Mouse (Mus musculus): ENCODE data around the gene Cirbp. TPM values are rescaled to one million over a fixed set of nuclear protein-coding genes. Genes with fewer than 3 reads are reported as not detected.
A peak's percentile ranks its signal among the peaks of the same experiment; 100 is the strongest.

The Cirbp gene
- polyA plus RNA-seq, 1 experiment from 2014 or later, result 81.5 TPM

- Histone ChIP-seq H3K4me3 (ENCODE audit: low read depth, low read length) (peak overlapping the region; percentile 5; the same call in 1 of the 2 replicates), H3K9me3 (ENCODE audit: control insufficient read depth, low read length) (no peaks in the 10 kb centered on the region), H3K9ac (ENCODE audit: low read length) (peak overlapping the region; percentile 40), H3K36me3 (ENCODE audit: control insufficient read depth, insufficient read depth, low read length) (no peaks in the 10 kb centered on the region), H3K4me1 (ENCODE audit: control insufficient read depth, insufficient read depth, low read length) (peaks cover 49% of the 10 kb centered on the region), H3K27me3 (ENCODE audit: control insufficient read depth, insufficient read depth, low read length) (peaks cover 4% of the 10 kb centered on the region; the same call in 1 of the 2 replicates), H3K27ac (ENCODE audit: low read depth, low read length) (peak overlapping the region; percentile 53), H3K4me2 (peak overlapping the region; percentile 28; the same call in 1 of the 2 replicates)
- ATAC-seq (ENCODE audit: low FRiP score) (peak; percentile 72), DNase-seq (ENCODE audit: low spot score, missing footprints) (peak; percentile 94)
- WGBS, result 21% methylated on average over 33 of the region's 33 CpGs
Observed at GRCm38 (mm10) chr10:80196778-80197581, 31.2 kb downstream of the Cirbp start.

GRCm38 (mm10) chr10:80199440-80200008, 33.7 kb downstream of the Cirbp start:
- no peak overlapping the region for H3K4me2 ChIP-seq
- H3K4me1 ChIP-seq (ENCODE audit: control insufficient read depth, insufficient read depth, low read length), result peaks cover 41% of the 10 kb centered on the region
- no peaks in the 10 kb centered on the region; the same call in 1 of the 2 replicates for H3K27me3 ChIP-seq (ENCODE audit: control insufficient read depth, insufficient read depth, low read length)
- no peak overlapping the region for H3K4me3 ChIP-seq (ENCODE audit: low read depth, low read length)
- H3K36me3 ChIP-seq (ENCODE audit: control insufficient read depth, insufficient read depth, low read length), result no peaks in the 10 kb centered on the region
- H3K9ac ChIP-seq (ENCODE audit: low read length), result peak overlapping the region; percentile 21; the same call in 1 of the 2 replicates
- H3K27ac ChIP-seq (ENCODE audit: low read depth, low read length), result peak overlapping the region; percentile 64
- peak; percentile 96 for DNase-seq (ENCODE audit: low spot score, missing footprints)
- no peaks in the 10 kb centered on the region for H3K9me3 ChIP-seq (ENCODE audit: control insufficient read depth, low read length)
- 59% methylated on average over 3 of the region's 3 CpGs for WGBS
- ATAC-seq (ENCODE audit: low FRiP score), result peak; percentile 62

- peak overlapping the region; percentile 15 for H3K4me2 ChIP-seq
- peak overlapping the region; percentile 6; the same call in 1 of the 2 replicates for H3K9ac ChIP-seq (ENCODE audit: low read length)
- H3K9me3 ChIP-seq (ENCODE audit: control insufficient read depth, low read length), result no peaks in the 10 kb centered on the region
- peaks cover 36% of the 10 kb centered on the region for H3K4me1 ChIP-seq (ENCODE audit: control insufficient read depth, insufficient read depth, low read length)
- no peaks in the 10 kb centered on the region; the same call in 1 of the 2 replicates for H3K27me3 ChIP-seq (ENCODE audit: control insufficient read depth, insufficient read depth, low read length)
- ATAC-seq (ENCODE audit: low FRiP score) (no peak), DNase-seq (ENCODE audit: low spot score, missing footprints) (peak; percentile 91)
- 45% methylated on average over 6 of the region's 6 CpGs for WGBS
- H3K36me3 ChIP-seq (ENCODE audit: control insufficient read depth, insufficient read depth, low read length), result no peaks in the 10 kb centered on the region
- peak overlapping the region; percentile 64 for H3K27ac ChIP-seq (ENCODE audit: low read depth, low read length)
- H3K4me3 ChIP-seq (ENCODE audit: low read depth, low read length), result no peak overlapping the region
Observed at GRCm38 (mm10) chr10:80200485-80200884, 34.7 kb downstream of the Cirbp start.

GRCm38 (mm10) chr10:80204055-80204454, 38.3 kb downstream of the Cirbp start:
- H3K9ac ChIP-seq (ENCODE audit: low read length), result peak overlapping the region; percentile 36; the same call in 1 of the 2 replicates
- ATAC-seq (ENCODE audit: low FRiP score) (0 out of 2 replicates have a peak, but pooled peaks have one; percentile 8), DNase-seq (ENCODE audit: low spot score, missing footprints) (peak; percentile 92)
- H3K4me2 ChIP-seq, result no peak overlapping the region
- H3K4me3 ChIP-seq (ENCODE audit: low read depth, low read length), result no peak overlapping the region
- H3K27me3 ChIP-seq (ENCODE audit: control insufficient read depth, insufficient read depth, low read length), result no peaks in the 10 kb centered on the region
- H3K9me3 ChIP-seq (ENCODE audit: control insufficient read depth, low read length), result no peaks in the 10 kb centered on the region
- H3K27ac ChIP-seq (ENCODE audit: low read depth, low read length), result peak overlapping the region; percentile 71
- H3K4me1 ChIP-seq (ENCODE audit: control insufficient read depth, insufficient read depth, low read length), result peaks cover 36% of the 10 kb centered on the region
- WGBS, result 5% methylated on average over 7 of the region's 7 CpGs
- H3K36me3 ChIP-seq (ENCODE audit: control insufficient read depth, insufficient read depth, low read length), result no peaks in the 10 kb centered on the region

- Histone ChIP-seq H3K9ac (ENCODE audit: low read length) (peak overlapping the region; percentile 29; the same call in 1 of the 2 replicates), H3K27me3 (ENCODE audit: control insufficient read depth, insufficient read depth, low read length) (no peaks in the 10 kb centered on the region), H3K27ac (ENCODE audit: low read depth, low read length) (peak overlapping the region; percentile 75), H3K4me1 (ENCODE audit: control insufficient read depth, insufficient read depth, low read length) (peaks cover 34% of the 10 kb centered on the region), H3K4me2 (peak overlapping the region; percentile 40; the same call in 1 of the 2 replicates), H3K4me3 (ENCODE audit: low read depth, low read length) (no peak overlapping the region), H3K36me3 (ENCODE audit: control insufficient read depth, insufficient read depth, low read length) (no peaks in the 10 kb centered on the region), H3K9me3 (ENCODE audit: control insufficient read depth, low read length) (no peaks in the 10 kb centered on the region)
- peak; percentile 92 for DNase-seq (ENCODE audit: low spot score, missing footprints)
- ATAC-seq (ENCODE audit: low FRiP score), result no peak
- 41% methylated on average over 1 of the region's 1 CpGs for WGBS
Observed at GRCm38 (mm10) chr10:80207201-80207600, 41.4 kb downstream of the Cirbp start.

GRCm38 (mm10) chr10:80207676-80208075, 41.9 kb downstream of the Cirbp start:
- Histone ChIP-seq H3K9ac (ENCODE audit: low read length) (peak overlapping the region; percentile 29; the same call in 1 of the 2 replicates), H3K27me3 (ENCODE audit: control insufficient read depth, insufficient read depth, low read length) (no peaks in the 10 kb centered on the region), H3K4me1 (ENCODE audit: control insufficient read depth, insufficient read depth, low read length) (peaks cover 34% of the 10 kb centered on the region), H3K4me3 (ENCODE audit: low read depth, low read length) (peak overlapping the region; percentile 24; the same call in 1 of the 2 replicates), H3K27ac (ENCODE audit: low read depth, low read length) (peak overlapping the region; percentile 75), H3K4me2 (peak overlapping the region; percentile 40; the same call in 1 of the 2 replicates), H3K36me3 (ENCODE audit: control insufficient read depth, insufficient read depth, low read length) (no peaks in the 10 kb centered on the region), H3K9me3 (ENCODE audit: control insufficient read depth, low read length) (no peaks in the 10 kb centered on the region)
- peak; percentile 70 for ATAC-seq (ENCODE audit: low FRiP score)
- peak; percentile 92 for DNase-seq (ENCODE audit: low spot score, missing footprints)
- 25% methylated on average over 10 of the region's 10 CpGs for WGBS

GRCm38 (mm10) chr10:80208248-80208647, 42.5 kb downstream of the Cirbp start:
- Histone ChIP-seq H3K9me3 (ENCODE audit: control insufficient read depth, low read length) (no peaks in the 10 kb centered on the region), H3K9ac (ENCODE audit: low read length) (peak overlapping the region; percentile 55), H3K4me3 (ENCODE audit: low read depth, low read length) (peak overlapping the region; percentile 24), H3K4me2 (peak overlapping the region; percentile 40), H3K27me3 (ENCODE audit: control insufficient read depth, insufficient read depth, low read length) (no peaks in the 10 kb centered on the region), H3K27ac (ENCODE audit: low read depth, low read length) (peak overlapping the region; percentile 75), H3K36me3 (ENCODE audit: control insufficient read depth, insufficient read depth, low read length) (no peaks in the 10 kb centered on the region), H3K4me1 (ENCODE audit: control insufficient read depth, insufficient read depth, low read length) (peaks cover 34% of the 10 kb centered on the region)
- 61% methylated on average over 4 of the region's 4 CpGs for WGBS
- ATAC-seq (ENCODE audit: low FRiP score) (no peak; the same call in 1 of the 2 replicates), DNase-seq (ENCODE audit: low spot score, missing footprints) (peak; percentile 90)

GRCm38 (mm10) chr10:80208841-80209371, 43.1 kb downstream of the Cirbp start:
- peak overlapping the region; percentile 40 for H3K4me2 ChIP-seq
- peak; percentile 94 for DNase-seq (ENCODE audit: low spot score, missing footprints)
- peak overlapping the region; percentile 24 for H3K4me3 ChIP-seq (ENCODE audit: low read depth, low read length)
- peaks cover 31% of the 10 kb centered on the region for H3K4me1 ChIP-seq (ENCODE audit: control insufficient read depth, insufficient read depth, low read length)
- WGBS, result 4% methylated on average over 24 of the region's 24 CpGs
- H3K36me3 ChIP-seq (ENCODE audit: control insufficient read depth, insufficient read depth, low read length), result no peaks in the 10 kb centered on the region
- peak overlapping the region; percentile 55 for H3K9ac ChIP-seq (ENCODE audit: low read length)
- H3K27me3 ChIP-seq (ENCODE audit: control insufficient read depth, insufficient read depth, low read length), result no peaks in the 10 kb centered on the region
- ATAC-seq (ENCODE audit: low FRiP score), result peak; percentile 47
- no peaks in the 10 kb centered on the region for H3K9me3 ChIP-seq (ENCODE audit: control insufficient read depth, low read length)
- peak overlapping the region; percentile 75 for H3K27ac ChIP-seq (ENCODE audit: low read depth, low read length)

All from midbrain, embryonic 11.5 days (tissue).